Mouse (Mus musculus): Measurements from ENCODE around the gene Tardbp.

The Tardbp gene

DNA sequence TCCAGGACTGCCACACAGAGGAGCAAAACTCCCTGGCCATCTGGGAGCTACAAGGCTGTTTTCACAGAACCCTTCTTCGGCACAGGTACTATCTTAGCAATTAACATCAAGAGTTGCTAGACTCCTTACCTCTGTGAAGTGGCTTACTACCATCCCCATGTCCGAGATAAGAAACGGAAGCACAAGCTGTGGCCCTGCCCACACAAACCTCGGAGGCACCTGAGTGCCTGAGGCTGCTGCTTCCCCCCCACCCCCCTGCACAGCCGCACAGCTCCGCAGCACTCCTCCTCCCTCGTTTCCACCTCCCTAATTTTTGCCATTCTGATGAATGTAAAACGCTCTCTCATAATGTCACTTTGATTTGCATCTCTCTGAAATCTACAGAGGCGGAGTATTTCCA lies 11.5 kb upstream of the Tardbp start:
- no peak for DNase-seq

DNA sequence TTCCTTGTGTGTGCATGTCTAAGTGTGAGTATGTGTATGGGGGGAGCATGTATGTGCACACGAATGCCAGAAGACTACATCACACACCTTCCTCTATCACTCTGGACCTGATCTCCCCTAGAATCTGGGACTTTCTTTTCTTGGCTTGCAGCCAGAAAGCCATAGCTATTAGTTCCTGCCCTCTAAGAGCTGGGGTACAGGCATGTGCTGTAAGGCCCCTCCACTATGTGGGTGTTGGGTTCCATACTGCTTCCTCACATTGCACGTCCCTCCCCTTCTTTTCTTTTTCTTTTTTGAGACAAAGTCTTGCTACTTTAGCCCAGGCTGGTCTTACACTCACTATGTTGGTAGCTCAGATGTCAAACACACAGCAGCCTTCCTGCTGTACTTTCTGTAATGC lies 8.5 kb upstream of the Tardbp start:
- no peak for DNase-seq

DNA sequence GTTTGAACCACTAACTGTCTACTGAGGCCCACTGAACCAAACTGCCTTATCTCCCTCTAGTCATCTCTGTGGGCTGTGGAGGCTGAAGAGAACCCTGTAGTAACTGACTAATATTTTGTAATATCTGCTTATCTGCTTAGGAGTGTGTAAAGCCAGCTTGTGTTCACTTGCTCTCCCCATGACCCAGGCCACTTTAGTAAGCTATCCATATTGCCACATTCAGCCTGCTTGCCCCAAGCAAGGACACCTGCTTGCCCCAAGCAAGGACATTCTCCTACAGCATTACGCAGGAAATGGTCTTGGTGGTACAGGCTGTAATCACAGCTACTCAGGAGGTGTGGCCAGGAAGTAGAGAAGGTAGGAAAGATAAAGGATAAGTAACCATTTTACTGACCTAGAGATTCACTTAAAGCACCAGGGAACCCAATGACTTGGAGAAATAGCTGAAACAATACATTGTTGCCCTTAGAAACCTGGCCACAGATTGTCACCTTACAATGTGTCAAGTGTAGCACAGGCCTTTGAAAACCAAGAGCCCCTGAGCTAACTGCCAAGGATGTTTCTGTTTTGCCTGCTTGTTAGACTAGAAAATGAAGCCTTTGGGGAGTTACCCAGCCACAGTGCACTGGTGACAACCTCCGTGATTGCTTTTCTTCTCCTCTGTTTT lies 6.7 kb upstream of the Tardbp start:
- DNase-seq = no peak

DNA sequence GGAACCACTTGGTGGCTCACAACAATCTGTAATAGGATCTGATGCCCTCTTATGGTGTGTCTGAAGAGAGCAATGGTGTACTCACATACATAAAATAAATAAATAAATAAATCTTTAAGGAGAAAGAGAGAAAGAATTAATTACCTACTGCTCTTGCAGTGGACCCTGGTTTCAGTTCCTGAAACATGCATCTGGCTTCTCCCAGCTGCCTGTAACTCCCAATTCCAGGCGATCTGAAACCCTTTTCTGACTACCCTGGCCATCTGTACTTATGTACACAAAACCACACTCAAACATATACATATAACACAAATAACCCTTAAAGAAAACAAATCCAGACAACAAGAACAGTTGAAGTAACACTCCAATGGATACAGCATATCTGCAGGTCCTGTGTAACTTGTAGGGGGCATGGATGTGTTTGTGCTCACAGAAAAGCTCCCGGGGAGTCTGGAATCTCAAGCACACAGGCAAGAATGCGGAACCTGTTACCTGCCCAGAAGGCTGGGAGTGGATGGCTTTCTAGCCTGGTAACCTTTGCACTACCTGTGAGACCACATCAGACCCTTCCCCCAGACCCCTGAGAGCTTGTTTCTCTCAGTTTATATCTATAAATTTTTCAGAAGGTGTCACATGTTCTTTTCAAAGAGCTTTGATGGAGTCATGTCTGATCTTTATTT lies 5.3 kb upstream of the Tardbp start:
- no peak for DNase-seq

DNA sequence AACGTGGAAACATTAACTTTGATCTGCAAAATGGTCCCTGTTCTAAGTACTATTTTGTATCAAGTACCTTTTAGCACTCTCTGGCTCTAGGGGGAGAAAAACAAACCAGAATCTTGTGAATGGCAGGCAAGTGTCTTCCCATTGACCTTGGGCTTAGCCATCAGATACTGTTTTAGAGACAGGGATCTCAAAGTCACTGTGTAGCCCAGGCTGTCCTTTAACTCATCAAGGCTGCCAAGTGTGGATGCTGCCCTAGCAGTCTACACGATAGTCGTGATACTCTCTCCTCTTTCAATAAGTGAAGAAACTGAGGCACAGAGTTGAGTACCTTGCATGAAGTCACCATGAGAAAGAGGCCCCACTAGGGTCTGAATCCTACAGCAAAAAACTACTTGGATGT lies 427 bp upstream of the Tardbp start:
- no peak for DNase-seq

DNA sequence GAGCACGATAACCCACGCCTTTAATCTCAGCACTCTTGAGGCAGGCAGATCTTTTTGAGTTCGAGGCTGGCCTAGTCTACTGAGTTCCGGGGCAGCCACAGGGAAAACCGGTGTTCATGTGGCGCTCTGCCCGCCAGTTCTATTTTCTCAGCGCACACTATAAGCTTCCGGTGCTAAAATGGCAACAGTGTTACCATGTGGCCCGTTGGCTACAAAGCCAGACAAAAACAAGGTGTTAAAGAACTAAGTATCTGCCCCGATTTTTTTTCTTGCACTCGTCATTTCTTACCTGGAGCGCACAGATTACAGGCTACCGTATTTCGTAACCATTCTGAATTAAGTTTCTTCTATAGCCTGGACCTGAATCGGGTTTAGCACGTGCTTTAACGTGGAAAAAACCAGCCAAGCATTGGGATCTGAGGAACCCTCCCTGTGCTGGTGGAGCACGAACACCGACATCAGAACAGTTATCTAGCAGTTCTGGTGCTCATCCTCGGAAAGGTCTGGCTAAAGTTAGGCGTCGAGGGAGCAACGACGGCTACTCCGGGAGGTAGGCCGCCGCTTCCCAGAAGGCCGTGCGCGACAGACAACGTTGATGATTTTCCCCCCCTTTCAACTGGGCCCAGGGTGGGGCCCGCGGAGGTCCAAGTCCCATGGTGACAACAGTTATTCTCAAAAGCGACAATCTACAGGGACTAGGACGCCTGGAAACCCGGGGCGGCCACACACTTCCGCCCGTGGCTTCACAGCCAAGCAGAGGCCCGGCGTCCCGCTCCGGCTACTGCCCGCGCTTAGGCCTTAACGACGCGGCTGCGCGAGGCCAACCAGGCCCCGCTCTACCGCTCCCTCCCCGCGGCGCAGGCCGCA lies 830 bp downstream of the Tardbp start:
- DNase-seq = no peak

DNA sequence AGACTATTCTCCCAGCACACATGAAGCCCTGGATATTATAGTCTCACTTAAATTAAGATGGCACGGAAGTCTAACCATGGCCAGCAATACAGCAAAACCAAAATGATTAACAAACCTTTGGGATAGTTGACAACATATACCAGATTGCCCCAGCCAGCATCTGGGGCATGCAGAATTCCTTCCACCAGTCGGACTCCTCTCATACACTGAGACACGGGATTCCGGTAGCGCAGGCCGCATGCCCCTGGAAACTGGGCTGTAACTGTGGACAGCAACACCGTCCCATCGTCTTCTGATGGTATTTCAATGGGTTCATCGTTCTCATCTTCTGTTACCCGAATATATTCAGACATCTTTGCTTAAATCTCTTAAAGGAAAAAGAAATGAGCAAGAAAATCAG lies 1.8 kb downstream of the Tardbp start:
- DNase-seq = no peak

DNA sequence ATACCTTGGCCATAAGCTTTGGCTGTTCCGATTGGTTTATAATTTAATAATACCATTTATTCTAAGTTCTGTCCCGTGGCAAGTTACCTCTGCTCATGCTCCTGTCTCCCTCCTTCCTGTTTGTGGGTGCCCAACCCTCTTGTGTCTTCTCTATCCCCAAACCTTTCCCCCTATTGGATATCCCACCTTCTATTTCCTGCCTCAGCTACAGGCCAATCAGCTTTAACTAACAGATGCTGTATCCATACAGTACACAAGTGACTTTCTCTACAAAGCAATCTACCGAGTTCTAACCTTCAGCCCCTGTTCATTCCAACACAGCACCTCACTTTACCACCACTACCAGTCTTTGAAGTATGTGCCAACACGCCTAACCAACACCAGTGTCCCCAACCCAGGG lies 3.2 kb downstream of the Tardbp start:
- no peak for DNase-seq

DNA sequence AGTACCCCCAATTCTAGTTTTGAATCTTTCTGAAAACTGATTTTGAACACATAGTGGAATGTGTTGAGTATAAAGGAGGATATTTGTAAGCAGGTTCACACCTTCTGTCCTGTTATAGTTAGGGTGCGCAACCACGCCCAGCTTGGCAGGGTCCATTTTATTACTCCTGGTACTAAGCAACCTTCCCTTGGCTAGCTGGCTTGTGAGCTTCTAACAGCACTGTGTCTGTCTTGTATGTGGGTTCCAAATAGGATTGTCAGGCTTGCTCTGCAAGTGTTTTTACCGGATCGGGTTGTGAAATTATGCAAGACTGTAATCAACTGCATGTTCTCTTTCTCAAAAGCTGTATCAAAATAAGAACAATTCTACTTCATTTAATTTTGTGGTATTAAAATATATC lies 4.3 kb downstream of the Tardbp start:
- no peak for DNase-seq

DNA sequence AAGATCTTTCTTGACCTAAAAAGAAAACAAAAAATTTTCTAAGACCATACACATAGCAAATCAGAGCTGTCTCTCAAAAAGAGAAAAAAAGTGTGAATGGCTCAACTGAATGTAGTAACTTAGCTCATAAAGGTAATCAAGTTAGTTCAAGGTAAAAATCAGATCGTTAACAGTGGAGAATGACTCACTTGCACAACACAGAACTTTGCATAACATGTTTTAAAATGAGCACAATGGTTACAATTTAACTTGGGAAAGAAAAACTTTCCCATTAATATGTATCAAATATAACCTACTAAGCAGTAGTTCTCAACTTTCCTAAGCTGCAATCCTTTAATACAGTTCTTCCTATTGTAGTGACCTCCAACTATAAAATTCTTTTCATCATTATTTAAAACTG lies 6.1 kb downstream of the Tardbp start:
- no peak for DNase-seq

DNA sequence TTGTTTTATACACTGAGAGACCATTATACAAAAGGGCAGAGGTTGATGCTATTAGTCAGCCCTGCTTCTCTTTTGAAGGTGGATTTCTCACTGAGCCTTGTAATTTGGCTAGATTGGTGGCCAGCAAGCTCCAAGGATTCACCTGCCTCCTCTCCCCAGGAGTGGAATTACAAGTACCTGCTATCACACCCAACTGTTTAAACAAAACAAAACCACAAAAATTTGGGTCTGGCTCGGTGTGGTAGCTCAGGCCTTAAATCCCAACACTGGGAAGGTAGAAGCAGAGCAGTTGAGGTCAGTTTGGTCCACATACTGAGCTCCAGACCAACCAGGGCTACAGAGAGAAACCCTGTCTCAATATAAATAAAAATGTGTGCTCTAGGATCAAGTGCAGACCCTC lies 7.0 kb downstream of the Tardbp start:
- no peak for DNase-seq

DNA sequence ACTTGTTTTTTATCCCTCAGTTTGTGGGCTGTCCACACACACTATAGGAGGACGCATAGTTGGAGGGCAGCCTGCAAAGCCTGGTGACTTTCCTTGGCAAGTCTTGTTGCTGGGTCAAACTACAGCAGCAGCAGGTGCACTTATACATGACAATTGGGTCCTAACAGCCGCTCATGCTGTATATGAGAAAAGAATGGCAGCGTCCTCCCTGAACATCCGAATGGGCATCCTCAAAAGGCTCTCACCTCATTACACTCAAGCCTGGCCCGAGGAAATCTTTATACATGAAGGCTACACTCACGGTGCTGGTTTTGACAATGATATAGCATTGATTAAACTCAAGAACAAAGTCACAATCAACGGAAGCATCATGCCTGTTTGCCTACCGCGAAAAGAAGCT lies 13.1 kb downstream of the Tardbp start:
- no peak for DNase-seq

DNA sequence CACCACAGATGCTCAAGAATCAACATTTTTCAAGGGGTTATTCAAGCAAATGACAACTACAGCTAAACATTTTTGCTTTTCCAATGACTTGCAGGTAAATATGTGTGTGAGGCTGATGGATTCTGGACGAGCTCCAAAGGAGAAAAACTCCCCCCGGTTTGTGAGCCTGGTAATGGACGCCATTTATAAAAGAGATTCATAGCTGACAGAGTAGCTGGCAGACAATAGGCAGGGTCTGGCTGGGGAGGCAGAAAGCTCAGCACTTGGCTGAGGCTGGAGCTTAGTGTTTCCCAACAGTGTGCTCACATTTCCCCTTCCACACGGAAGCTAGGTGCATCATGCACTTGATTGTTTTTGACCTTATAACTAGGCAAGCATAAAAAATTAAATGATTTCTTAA lies 14.3 kb downstream of the Tardbp start:
- no peak for DNase-seq

DNA sequence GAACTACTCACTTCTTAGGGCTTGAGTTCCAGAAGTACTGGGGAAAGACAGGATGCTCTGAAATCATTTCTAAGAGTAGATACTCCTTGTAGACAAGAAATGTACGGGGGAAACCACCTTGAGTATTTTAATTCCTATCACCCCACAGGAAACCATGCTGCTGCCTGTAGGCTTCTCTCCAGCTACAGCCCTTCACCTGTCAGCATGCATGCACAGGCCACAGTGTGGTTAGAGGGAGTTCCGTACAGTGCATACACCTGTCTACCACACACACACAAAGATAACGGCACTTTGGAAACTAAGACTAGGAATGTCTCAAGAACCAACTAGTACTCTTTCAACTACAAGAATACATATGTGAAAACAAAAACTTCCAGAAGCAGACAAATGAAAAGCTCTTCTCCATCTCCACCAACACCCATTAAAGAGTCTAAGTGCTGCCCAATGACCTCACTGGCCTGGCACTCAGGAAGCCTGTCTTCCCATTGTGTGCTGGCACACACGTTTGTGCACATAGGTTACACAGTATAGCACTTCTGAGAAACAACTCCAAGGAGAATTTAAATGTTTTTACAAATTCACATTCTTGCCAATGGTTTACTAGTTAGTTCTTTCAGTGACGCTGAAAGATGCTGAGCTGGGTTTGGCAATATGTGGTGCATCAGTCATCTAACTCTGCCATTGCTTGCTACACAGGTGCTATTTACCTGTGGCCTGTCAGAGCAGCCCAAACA lies 16.0 kb downstream of the Tardbp start:
- no peak for DNase-seq

DNA sequence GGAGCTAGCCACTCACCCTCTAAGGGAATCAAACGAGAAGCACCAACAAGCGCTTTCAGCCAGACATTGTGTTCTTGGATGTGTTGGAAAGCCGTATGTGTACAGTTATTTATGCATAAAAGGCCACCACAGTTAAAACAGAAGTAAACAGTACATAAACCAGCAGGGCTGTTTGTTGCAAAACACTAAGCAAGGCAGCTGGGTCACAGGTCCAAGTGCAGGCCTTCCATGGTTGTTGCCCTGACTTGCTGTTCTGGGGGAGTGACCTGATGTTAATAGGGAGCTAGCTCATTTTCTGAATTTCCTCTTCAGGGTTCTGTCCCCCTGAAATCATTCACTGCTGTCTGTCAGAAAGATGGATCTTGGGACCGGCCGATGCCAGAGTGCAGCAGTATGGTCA lies 17.0 kb downstream of the Tardbp start:
- DNase-seq = no peak

DNA sequence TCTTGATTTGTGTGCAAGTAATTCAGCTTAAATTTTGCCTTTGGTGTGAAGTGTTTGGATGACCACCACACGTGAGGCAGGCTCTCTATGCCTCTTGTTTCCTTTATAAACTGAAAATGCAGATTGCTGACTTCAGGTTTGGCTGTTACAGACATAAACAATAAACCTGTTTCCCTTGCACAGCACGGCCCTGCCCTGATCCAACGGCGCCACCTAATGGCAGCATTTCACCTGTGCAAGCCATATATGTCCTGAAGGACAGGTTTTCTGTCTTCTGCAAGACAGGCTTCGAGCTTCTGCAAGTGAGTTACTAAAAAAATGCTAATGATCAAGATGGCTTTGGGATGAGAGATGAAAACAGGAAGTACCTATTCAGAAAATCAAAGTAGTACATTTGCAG lies 19.1 kb downstream of the Tardbp start:
- peak; percentile 54 to 79 for DNase-seq

DNA sequence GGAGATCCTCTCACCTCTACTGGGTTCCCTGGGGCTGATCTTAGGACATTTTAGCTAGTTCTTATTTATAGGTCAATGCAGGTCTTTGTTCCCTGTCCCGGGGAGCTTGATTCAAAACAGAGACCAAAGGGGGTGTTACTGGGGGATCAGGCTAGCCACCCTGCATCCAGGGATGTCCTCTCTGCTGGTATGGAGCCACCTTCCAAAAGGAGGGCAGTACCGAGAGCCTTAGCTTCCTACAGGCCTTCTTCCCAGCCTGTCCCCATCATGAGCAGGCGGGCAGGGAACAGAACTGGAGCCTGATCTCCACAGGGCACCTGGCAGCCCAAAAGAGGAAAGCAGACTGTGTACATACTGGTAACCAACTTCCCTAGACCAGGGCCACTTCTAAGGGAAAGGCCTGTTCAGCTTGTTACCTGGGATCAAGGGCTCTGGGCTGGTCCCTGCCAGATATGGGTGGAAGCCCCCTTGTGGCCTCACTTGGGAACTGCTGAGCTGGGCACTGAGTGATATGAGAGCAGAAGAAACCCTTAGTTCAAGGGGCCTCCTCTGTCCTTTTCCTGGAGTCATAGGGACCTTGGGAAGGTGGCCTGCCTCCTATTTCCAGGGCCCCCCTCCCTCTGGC lies 22.2 kb downstream of the Tardbp start:
- peak; percentile 43 to 64 for DNase-seq

DNA sequence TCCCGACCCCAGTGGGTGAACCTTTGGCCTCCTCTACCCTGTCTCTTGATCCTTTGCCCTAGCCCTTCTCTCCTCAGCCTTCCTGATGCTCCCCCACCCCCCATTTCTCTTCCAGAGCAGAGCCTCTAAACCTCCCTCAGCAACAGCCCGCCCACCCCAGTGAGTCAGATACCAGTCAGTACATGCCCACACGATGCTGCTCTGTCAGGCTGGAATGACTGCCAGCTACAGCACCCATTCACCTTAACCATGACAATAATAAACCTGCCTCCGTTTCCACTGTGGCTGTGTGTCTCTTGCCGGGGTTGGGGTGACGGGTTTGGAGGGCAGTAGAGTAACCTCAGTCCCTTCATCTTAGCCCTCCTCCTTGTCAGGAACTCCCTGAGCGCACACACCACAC lies 22.7 kb downstream of the Tardbp start:
- no peak for DNase-seq

DNA sequence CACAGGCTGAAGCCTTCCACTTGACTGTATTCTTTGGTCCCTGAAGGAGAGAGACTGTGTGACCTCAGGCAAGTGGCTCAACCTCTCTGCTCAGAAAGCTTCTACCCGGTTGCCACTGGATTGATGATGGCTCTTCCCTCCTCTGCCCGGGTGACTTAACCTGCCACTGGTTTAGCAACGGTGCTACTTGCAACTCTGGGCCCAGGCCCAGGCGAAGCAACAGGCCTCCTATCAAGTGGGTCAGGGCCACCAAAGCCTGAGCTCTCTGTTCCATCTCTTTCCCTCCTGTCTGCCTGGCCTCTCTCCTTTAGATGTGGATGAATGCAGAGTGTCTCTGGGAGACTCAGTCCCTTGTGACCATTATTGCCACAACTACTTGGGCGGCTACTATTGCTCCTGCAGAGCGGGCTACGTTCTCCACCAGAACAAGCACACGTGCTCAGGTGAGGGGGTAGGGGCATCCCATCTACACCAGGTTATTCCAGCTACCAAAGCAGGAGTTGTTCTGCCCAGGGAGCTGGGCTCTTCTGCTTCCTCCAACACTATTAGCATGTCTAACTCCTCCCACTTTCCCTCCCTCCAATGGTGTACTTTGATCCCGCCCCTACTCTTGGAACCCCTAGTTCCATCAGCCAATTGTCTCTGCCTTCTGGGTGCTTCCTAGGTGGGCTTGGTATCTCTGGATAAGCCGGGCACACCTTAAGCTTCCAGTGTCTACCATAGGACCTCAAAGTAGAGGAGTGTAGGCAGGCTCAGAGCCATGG lies 23.3 kb downstream of the Tardbp start:
- DNase-seq = no peak

DNA sequence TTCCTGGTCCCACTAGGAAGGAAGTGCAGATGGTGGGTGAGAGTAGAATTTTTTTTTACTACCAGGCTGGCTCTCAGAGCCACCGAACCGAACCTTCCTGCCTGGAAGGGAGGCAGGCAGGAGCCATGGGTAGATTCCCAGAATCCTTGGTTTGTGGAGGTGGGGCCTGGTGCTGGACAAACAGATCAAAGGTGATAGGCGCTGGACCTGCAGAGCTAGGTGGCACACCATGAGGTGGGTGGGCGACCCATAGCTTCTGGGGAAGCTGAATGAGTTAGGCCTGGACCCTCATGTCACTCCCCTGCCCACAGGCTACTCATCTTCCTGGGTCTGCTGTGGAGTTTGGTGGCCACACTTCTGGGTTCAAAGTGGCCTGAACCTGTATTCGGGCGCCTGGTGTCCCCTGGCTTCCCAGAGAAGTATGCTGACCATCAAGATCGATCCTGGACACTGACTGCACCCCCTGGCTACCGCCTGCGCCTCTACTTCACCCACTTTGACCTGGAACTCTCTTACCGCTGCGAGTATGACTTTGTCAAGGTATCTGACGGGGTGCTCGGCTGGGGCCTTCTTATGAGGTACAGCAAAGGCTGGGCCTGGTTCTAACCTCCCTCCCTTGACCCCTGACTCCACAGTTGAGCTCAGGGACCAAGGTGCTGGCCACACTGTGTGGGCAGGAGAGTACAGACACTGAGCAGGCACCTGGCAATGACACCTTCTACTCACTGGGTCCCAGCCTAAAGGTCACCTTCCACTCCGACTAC lies 24.3 kb downstream of the Tardbp start, which contains the start of gene Masp2:
Masp2 (plus strand) TSS at position 198 of the 764 bp plus-strand sequence.
- no peak for DNase-seq

DNA sequence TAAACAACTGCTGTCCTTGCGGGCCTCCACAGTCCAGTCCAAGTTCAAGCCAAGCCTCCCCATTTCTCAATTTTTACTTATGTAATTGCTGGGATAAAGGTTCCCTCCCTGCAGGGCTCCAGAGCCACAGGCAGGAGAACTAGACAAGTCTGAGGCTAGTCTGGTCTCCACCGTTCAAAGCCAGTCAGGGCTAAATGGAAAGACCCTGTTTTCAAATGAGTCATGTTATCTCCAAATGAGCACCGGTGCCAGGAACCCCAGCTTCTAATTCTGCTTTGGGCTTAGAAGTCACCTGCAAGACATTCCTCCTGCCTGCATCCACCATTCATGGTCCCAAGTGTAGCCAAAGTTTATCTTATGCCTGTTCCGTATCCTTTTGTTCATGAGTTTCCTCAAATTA lies 24.9 kb downstream of the Tardbp start:
- DNase-seq = no peak
